Mouse (Mus musculus) thymus, postnatal 10 days (tissue): Measurements from ENCODE around the gene Chmp2b.

Experiments used
- DNase-seq, 2 experiments: peaks; one replicate each; pipeline ENCODE4 v3.0.0; 2021; ENCODE audit warnings: low spot score in 2 of 2

Gene Chmp2b

GRCm38 (mm10) chr16:65526695-65527094 is 35.8 kb downstream of the Chmp2b start:
- DNase-seq: no peak

- DNase-seq: no peak
Observed at GRCm38 (mm10) chr16:65526004-65526403, 36.5 kb downstream of the Chmp2b start.

- no peak for DNase-seq
Observed at GRCm38 (mm10) chr16:65520211-65520610, 42.3 kb downstream of the Chmp2b start, which contains the start of gene Pou1f1. TSS of gene Pou1f1 (plus strand) at chr16:65520511.

DNA sequence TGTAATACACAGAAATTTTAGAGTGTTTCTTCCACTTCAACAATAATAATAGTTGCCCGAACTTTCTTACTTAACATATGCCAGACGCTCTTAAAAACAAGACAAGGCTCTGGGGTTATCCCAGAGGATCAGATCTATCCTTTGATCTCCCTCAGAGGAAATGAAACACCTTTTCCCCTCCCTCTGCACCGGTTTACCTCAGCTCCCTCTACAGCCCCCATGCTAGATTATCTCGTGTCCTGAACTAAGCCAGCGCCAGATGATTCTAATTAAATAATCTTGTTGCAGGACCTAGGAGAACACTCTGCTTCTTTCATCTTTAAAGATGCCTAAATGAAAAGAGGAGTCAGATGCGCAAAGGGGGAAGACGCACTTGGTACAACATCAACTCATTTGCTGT is 48.3 kb downstream of the Chmp2b start:
- no peak for DNase-seq

GRCm38 (mm10) chr16:65497049-65497448 is 65.5 kb downstream of the Chmp2b start:
- peak in 1 of 2 experiments; percentile 5 for DNase-seq

GRCm38 (mm10) chr16:65496030-65496429 is 66.5 kb downstream of the Chmp2b start:
- DNase-seq: no peak
